Mouse (Mus musculus) hindbrain, embryonic 11.5 days (tissue): ENCODE measurements around the gene Hist4h4. TPM values are rescaled to one million over a fixed set of nuclear protein-coding genes. Genes with fewer than 3 reads are reported as not detected.
A peak's percentile ranks its signal among the peaks of the same experiment; 100 is the strongest.

ENCODE experiments used
- ATAC-seq: fragments of 200-750 bp; cut with Nextera tagmentation; 2 replicates; pipeline ENCODE4 v1.8.0; 2017; ENCODE audit warnings: mild to moderate bottlenecking, moderate TSS enrichment, moderate library complexity; ENCODE audit not compliant: low FRiP score
- DNase-seq: peaks from one replicate; pipeline ENCODE4 v3.0.0-alpha.2; 2015; ENCODE audit warnings: low spot score
- H3K27ac ChIP-seq: fragments of 300-500 bp; sonication (generic); 2 replicates; pipeline ENCODE4 v1.5.1; 2014; ENCODE audit warnings: mild to moderate bottlenecking, low read depth, low read length
- H3K27me3 ChIP-seq: fragments of 300-500 bp; sonication (generic); 2 replicates; pipeline ENCODE4 v1.6.1; 2014; ENCODE audit warnings: mild to moderate bottlenecking, low read length, moderate library complexity, mixed read lengths; ENCODE audit not compliant: control insufficient read depth, insufficient read depth
- H3K36me3 ChIP-seq: fragments of 300-500 bp; sonication (generic); 2 replicates; pipeline ENCODE4 v1.6.1; 2014; ENCODE audit warnings: mild to moderate bottlenecking, low read length, moderate library complexity, mixed read lengths; ENCODE audit not compliant: control insufficient read depth, insufficient read depth
- H3K4me1 ChIP-seq: fragments of 300-500 bp; sonication (generic); replicated peaks from 2 replicates; pipeline ENCODE4 v1.6.1; 2014; ENCODE audit warnings: low read length, mixed read lengths; ENCODE audit not compliant: control insufficient read depth, insufficient read depth
- H3K4me2 ChIP-seq: fragments of 300-500 bp; sonication (generic); replicated peaks from 2 replicates; pipeline ENCODE4 v1.6.1; 2014; ENCODE audit warnings: mild to moderate bottlenecking, low read depth, low read length
- H3K4me3 ChIP-seq: fragments of 300-500 bp; sonication (generic); 2 replicates; pipeline ENCODE4 v1.5.1; 2014; ENCODE audit warnings: low read depth, low read length
- H3K9ac ChIP-seq: fragments of 300-500 bp; sonication (generic); 2 replicates; pipeline ENCODE4 v1.6.1; 2014; ENCODE audit warnings: low read depth, low read length
- H3K9me3 ChIP-seq: fragments of 300-500 bp; sonication (generic); 2 replicates; pipeline ENCODE4 v1.6.1; 2016; ENCODE audit warnings: low read length; ENCODE audit not compliant: control insufficient read depth
- WGBS: fragments of 180-500 bp; shearing (Covaris S2); extraction: QIAGEN DNeasy Blood & Tissue Kit; methylation state at CpG from one replicate; pipeline ENCODE4 v1.1.7; 2014; 5-methylcytosine and 5-hydroxymethylcytosine counted together
- polyA plus RNA-seq: library from polyadenylated mRNA; unstranded; fragments of >200 nt; fragmentation: Nextera tagmentation; extraction: Ambion mirVana; gene quantifications from 2 replicates; pipeline ENCODE4 v1.2.1, GENCODE M21; 2014

Hist4h4 gene
- polyA plus RNA-seq, 1 experiment from 2014 or later, result 0.69 TPM

GRCm38 (mm10) chr6:136809673-136810072 lies 5.5 kb upstream of the Hist4h4 start:
- ATAC-seq, result no peak
- Histone ChIP-seq H3K4me3 (no peak overlapping the region), H3K4me2 (no peak overlapping the region), H3K9me3 (no peaks in the 10 kb centered on the region), H3K27me3 (no peaks in the 10 kb centered on the region), H3K36me3 (0 out of 2 replicates have a peak, but pooled peaks cover 4% of the 10 kb centered on the region), H3K4me1 (peaks cover 3% of the 10 kb centered on the region; the same call in 1 of the 2 replicates), H3K9ac (no peak overlapping the region), H3K27ac (no peak overlapping the region)
- 71% methylated on average over 13 of the region's 13 CpGs for WGBS
- DNase-seq, result no peak

DNA sequence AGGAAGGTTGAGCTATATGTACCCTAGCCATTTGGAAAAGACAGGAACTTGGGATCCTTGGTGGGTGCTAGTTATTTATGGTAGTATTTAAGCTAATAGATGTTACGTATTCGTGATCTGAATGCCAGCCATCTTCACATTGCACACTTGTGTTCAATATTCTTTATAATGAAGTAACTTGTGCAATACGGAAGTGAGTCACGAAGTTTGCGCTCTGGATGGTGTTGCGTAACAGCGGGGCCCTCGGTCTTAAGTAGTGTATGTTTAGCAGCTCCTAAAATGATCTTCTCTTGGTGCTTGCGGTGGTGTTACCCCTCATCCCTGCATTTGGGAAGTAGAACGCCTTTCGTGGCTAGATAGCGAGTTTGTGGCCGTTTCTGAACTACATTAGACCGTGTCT lies 4.9 kb upstream of the Hist4h4 start:
- no peaks in the 10 kb centered on the region for H3K27me3 ChIP-seq
- H3K4me3 ChIP-seq, result peak overlapping the region; percentile 78
- no peaks in the 10 kb centered on the region for H3K9me3 ChIP-seq
- DNase-seq, result no peak
- peak overlapping the region; percentile 71 for H3K9ac ChIP-seq
- no peak overlapping the region for H3K27ac ChIP-seq
- 0 out of 2 replicates have a peak, but pooled peaks cover 3% of the 10 kb centered on the region for H3K36me3 ChIP-seq
- 38% methylated on average over 14 of the region's 14 CpGs for WGBS
- H3K4me1 ChIP-seq, result peaks cover 3% of the 10 kb centered on the region; the same call in 1 of the 2 replicates
- no peak for ATAC-seq
- peak overlapping the region; percentile 78 for H3K4me2 ChIP-seq

DNA sequence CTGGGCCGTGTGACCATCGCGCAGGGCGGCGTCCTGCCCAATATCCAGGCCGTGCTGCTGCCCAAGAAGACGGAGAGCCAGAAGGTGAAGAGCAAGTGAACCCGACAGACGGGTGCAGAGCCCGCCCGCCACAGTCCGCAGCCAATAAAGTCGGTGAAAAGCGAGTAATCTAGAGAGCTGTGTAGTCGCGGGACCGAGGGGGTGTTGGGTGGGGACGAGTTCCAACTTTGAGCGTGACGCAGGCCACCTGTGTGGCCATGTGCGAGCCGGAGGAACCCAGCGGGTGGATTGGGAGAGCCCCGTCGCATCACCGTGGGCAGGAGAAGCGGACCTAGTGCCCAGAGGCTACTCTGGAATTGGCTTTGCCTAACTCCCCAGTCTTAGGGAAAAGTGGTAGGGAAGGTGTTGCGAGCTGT lies 4.4 kb upstream of the Hist4h4 start:
- H3K36me3 ChIP-seq, result no peaks in the 10 kb centered on the region
- ATAC-seq (peak; percentile 23), DNase-seq (peak; percentile 28)
- no peaks in the 10 kb centered on the region for H3K27me3 ChIP-seq
- peaks cover 3% of the 10 kb centered on the region; the same call in 1 of the 2 replicates for H3K4me1 ChIP-seq
- H3K9me3 ChIP-seq, result no peaks in the 10 kb centered on the region
- H3K4me2 ChIP-seq, result peak overlapping the region; percentile 78
- H3K9ac ChIP-seq, result peak overlapping the region; percentile 71
- H3K27ac ChIP-seq, result no peak overlapping the region
- 1% methylated on average over 28 of the region's 28 CpGs for whole genome bisulfite sequencing
- H3K4me3 ChIP-seq, result peak overlapping the region; percentile 78

- H3K36me3 ChIP-seq, result no peaks in the 10 kb centered on the region
- H3K4me2 ChIP-seq, result peak within 1 kb of the TSS; percentile 78
- DNase-seq (peak; percentile 98), ATAC-seq (peak; percentile 86)
- H3K9me3 ChIP-seq, result no peaks in the 10 kb centered on the region
- peak within 1 kb of the TSS; percentile 78 for H3K4me3 ChIP-seq
- H3K27me3 ChIP-seq, result no peaks in the 10 kb centered on the region
- 0% methylated on average over 34 of the region's 34 CpGs for WGBS
- peak within 1 kb of the TSS; percentile 58; the same call in 1 of the 2 replicates for H3K27ac ChIP-seq
- H3K9ac ChIP-seq, result peak within 1 kb of the TSS; percentile 71
- H3K4me1 ChIP-seq, result peaks cover 4% of the 10 kb centered on the region
Observed at GRCm38 (mm10) chr6:136808014-136808417, 3.8 kb upstream of the Hist4h4 start, which contains the start of gene H2afj. Gene H2afj, plus strand, starts transcription at chr6:136808244.

DNA sequence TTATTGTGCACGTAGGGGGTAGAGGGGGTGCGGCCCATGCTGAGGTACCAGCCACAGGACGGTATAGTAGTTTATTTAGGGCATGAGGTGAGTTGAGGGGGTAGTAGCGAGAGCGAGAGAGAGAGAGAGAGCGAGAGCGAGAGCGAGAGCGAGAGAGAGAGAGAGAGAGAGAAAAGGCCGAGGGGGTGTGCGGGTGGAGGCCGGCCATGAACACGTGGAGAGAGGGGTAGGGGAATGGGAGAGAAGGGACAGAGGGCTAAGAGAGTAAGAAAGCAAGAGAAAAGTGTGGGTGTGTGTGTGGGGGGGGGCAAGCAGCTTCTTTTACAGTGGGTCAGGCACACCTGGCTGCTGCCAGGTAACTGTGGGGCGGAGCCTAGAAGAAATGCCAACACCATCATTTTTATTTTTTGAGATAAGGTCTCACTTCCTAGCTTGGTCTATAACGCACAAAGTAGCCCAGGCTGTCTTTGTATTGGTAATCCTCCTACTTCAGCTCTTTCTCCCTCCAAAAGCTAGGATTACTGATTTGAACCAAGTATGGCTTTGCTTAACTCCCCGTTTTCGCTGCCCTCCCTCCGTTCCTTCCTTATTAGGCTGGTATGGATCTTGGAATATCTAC lies 3.3 kb upstream of the Hist4h4 start:
- peak overlapping the region; percentile 58; the same call in 1 of the 2 replicates for H3K27ac ChIP-seq
- H3K4me2 ChIP-seq, result peak overlapping the region; percentile 78
- H3K9me3 ChIP-seq, result no peaks in the 10 kb centered on the region
- H3K4me3 ChIP-seq, result peak overlapping the region; percentile 31
- no peaks in the 10 kb centered on the region for H3K27me3 ChIP-seq
- H3K4me1 ChIP-seq, result peaks cover 4% of the 10 kb centered on the region
- peak; percentile 4; the same call in 1 of the 2 replicates for ATAC-seq
- peak; percentile 36 for DNase-seq
- peak overlapping the region; percentile 40 for H3K9ac ChIP-seq
- WGBS, result 28% methylated on average over 18 of the region's 18 CpGs
- H3K36me3 ChIP-seq, result no peaks in the 10 kb centered on the region

GRCm38 (mm10) chr6:136806819-136807218 lies 2.6 kb upstream of the Hist4h4 start:
- no peak for DNase-seq
- no peak overlapping the region for H3K4me2 ChIP-seq

GRCm38 (mm10) chr6:136805409-136805775 lies 1.2 kb upstream of the Hist4h4 start:
- Histone ChIP-seq H3K4me3 (no peak overlapping the region), H3K4me2 (no peak overlapping the region), H3K36me3 (no peaks in the 10 kb centered on the region), H3K27me3 (no peaks in the 10 kb centered on the region), H3K27ac (no peak overlapping the region), H3K9ac (no peak overlapping the region), H3K4me1 (peaks cover 4% of the 10 kb centered on the region), H3K9me3 (no peaks in the 10 kb centered on the region)
- 100% methylated on average over 1 of the region's 1 CpGs for WGBS
- ATAC-seq (no peak), DNase-seq (no peak)

More at GRCm38 (mm10) chr6:136806819-136807218, 2.6 kb upstream of the Hist4h4 start:
- H3K36me3 ChIP-seq, result no peaks in the 10 kb centered on the region
- H3K27ac ChIP-seq, result no peak overlapping the region
- no peaks in the 10 kb centered on the region for H3K9me3 ChIP-seq
- H3K4me3 ChIP-seq, result no peak overlapping the region
- no peaks in the 10 kb centered on the region for H3K27me3 ChIP-seq
- no peak overlapping the region for H3K9ac ChIP-seq
- peaks cover 4% of the 10 kb centered on the region for H3K4me1 ChIP-seq
- WGBS, result 74% methylated on average over 5 of the region's 5 CpGs
- ATAC-seq, result no peak

DNA sequence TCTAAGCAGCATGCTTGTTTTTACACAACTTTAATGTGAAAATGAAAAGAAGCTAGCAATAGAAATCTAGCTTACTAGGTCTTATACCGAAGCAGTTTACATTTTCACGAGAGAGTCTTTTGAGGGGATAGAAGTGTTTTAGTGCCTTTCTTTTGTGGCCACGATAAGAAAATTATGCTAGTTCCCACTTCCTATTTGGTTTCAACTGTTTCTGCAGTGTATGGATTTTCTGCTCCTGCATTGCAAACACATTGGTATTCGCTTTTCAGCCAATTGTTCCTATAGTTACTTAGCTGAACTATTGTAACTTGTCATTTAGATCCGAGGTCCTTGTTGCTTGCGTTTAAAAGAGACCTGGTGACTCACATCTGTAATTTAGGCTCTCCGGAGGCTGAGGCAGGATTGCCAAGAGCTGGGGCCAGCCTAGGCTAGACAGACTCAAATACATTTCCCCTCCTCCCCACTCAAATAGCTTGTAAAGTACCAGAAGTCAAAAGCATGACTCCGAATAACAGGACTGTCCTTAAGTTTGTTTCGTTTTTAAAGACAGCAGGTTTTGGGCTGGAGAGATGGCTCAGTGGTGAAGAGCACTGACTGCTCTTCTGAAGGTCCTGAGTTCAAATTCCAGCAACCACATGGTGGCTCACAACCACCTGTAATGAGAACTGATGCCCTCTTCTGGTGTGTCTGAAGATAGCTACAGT lies 642 bp upstream of the Hist4h4 start:
- H3K27me3 ChIP-seq, result no peaks in the 10 kb centered on the region
- ATAC-seq (no peak), DNase-seq (peak; percentile 36)
- peak overlapping the region; percentile 83 for H3K4me2 ChIP-seq
- no peaks in the 10 kb centered on the region for H3K9me3 ChIP-seq
- H3K4me1 ChIP-seq, result peaks cover 4% of the 10 kb centered on the region
- peak overlapping the region; percentile 99; the same call in 1 of the 2 replicates for H3K9ac ChIP-seq
- H3K4me3 ChIP-seq, result peak overlapping the region; percentile 69; the same call in 1 of the 2 replicates
- peak overlapping the region; percentile 100 for H3K27ac ChIP-seq
- 38% methylated on average over 9 of the region's 9 CpGs for WGBS
- H3K36me3 ChIP-seq, result no peaks in the 10 kb centered on the region
